Mouse (Mus musculus): ENCODE results near the gene D430019H16Rik. TPM values are rescaled to one million over a fixed set of nuclear protein-coding genes. Genes with fewer than 3 reads are reported as not detected.

The D430019H16Rik gene
- polyA plus RNA-seq (2015; fragmentation: Nextera tagmentation; extraction: Ambion mirVana) = 0.26 and 0.32 TPM in 2 replicates

DNA sequence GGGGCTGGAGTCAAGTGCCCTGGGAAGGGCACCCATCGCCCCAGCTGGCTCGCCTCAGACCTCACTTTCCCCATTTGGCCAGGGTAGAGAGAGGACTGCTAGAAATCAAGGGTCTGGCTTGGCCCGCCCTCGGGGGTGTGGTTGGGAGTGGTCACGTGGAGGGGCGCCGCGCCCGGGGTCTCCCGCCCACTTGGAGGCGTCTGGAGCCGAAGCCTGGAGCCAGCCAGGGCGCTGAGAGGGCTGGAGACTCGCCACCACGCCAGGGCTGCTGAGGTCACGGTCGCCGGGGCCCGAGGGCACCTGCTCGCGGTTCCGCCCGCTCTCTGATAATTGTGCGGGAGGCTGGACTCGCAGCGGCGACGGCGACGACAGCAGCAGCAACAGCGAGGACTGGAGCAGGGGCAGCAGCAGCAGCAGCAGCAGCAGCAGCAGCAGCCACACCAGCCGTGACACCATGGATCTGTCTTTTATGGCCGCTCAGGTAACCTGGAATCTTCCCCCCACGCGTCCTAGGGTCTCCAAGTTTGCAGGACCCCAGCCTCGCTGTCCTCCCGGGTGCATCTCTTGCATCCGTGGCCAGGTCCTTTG lies at the start of gene D430019H16Rik:
Gene D430019H16Rik (plus strand): TSS at position 187 of the 588 bp plus-strand sequence.
- Histone ChIP-seq H3K4me1 (ENCODE audit: control insufficient read depth, insufficient read depth, low read length) (peaks cover 8% of the 10 kb centered on the region), H3K4me2 (ENCODE audit: low read depth, low read length) (peak within 1 kb of the TSS; percentile 90), H3K27me3 (ENCODE audit: control insufficient read depth, insufficient read depth, low read length) (no peaks in the 10 kb centered on the region), H3K36me3 (ENCODE audit: control insufficient read depth, insufficient read depth) (no peaks in the 10 kb centered on the region), H3K9ac (ENCODE audit: low read length) (peak within 1 kb of the TSS; percentile 70), H3K9me3 (replicated peaks; ENCODE audit: control insufficient read depth, low read length) (no peaks in the 10 kb centered on the region), H3K4me3 (ENCODE audit: low read length) (peak within 1 kb of the TSS; percentile 62), H3K27ac (ENCODE audit: low read length) (no peak within 1 kb of the TSS)
- WGBS = under 1% methylated on average over 38 of the region's 38 CpGs
- ATAC-seq (replicated peaks; ENCODE audit: extremely low read depth, insufficient read depth, low FRiP score) = peak; percentile 87

DNA sequence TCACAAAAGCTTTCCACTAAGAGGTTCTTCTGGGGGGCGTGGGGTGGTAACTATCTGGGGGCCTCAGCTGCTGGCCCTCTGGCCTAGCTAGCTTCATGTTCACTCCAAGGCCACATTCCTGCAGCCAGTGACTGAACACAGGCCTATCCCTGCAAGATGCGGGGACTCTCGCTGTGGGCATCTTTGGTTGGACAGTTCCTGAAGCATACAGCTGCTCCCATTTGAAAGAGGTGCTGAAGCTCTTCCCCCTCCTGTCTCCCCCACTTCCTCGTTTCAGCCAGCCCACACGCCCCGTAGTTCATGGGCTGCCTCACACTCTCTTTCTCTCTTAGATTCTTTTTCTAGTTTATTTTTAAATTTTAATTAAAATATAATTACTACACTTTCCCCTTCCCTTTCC lies 47.6 kb upstream of the D430019H16Rik start:
- H3K4me3 ChIP-seq (ENCODE audit: low read length) = no peak overlapping the region
- ATAC-seq (replicated peaks; ENCODE audit: extremely low read depth, insufficient read depth, low FRiP score) = no peak
- 57% methylated on average over 6 of the region's 6 CpGs for WGBS

DNA sequence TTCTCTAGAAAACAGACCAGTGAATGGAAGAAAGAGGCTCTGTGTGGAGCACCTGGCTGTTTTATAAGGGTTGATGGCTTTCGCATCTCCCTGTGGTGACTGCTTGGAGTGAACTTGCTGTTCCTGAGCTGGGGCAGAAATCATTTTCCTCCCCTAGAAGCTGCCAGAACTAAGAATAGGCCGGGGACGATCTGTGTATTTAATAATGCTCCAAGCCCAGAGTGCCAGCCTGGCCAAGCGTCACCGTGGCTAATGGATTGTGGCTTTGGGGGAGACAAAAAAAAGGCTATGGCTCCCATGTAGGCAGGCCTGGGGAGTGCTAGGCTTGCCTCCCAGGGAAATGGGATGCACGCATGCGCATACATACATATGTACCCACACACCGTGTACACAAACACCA lies 39.7 kb upstream of the D430019H16Rik start:
- 81% methylated on average over 8 of the region's 8 CpGs for WGBS
- no peak for ATAC-seq (replicated peaks; ENCODE audit: extremely low read depth, insufficient read depth, low FRiP score)
- no peak overlapping the region for H3K9ac ChIP-seq (ENCODE audit: low read length)
- H3K4me3 ChIP-seq (ENCODE audit: low read length) = no peak overlapping the region
- no peak overlapping the region for H3K4me2 ChIP-seq (ENCODE audit: low read depth, low read length)
- H3K4me1 ChIP-seq (ENCODE audit: control insufficient read depth, insufficient read depth, low read length) = no peaks in the 10 kb centered on the region
- no peaks in the 10 kb centered on the region for H3K9me3 ChIP-seq (replicated peaks; ENCODE audit: control insufficient read depth, low read length)
- no peak overlapping the region for H3K27ac ChIP-seq (ENCODE audit: low read length)
- no peaks in the 10 kb centered on the region; the same call in 1 of the 2 replicates for H3K27me3 ChIP-seq (ENCODE audit: control insufficient read depth, insufficient read depth, low read length)
- no peaks in the 10 kb centered on the region for H3K36me3 ChIP-seq (ENCODE audit: control insufficient read depth, insufficient read depth)

More for the DNA sequence above, 47.6 kb upstream of the D430019H16Rik start:
- Histone ChIP-seq H3K4me2 (ENCODE audit: low read depth, low read length) (no peak overlapping the region), H3K9me3 (replicated peaks; ENCODE audit: control insufficient read depth, low read length) (no peaks in the 10 kb centered on the region), H3K36me3 (ENCODE audit: control insufficient read depth, insufficient read depth) (no peaks in the 10 kb centered on the region), H3K27me3 (ENCODE audit: control insufficient read depth, insufficient read depth, low read length) (no peaks in the 10 kb centered on the region; the same call in 1 of the 2 replicates), H3K9ac (ENCODE audit: low read length) (no peak overlapping the region), H3K27ac (ENCODE audit: low read length) (no peak overlapping the region), H3K4me1 (ENCODE audit: control insufficient read depth, insufficient read depth, low read length) (no peaks in the 10 kb centered on the region)

DNA sequence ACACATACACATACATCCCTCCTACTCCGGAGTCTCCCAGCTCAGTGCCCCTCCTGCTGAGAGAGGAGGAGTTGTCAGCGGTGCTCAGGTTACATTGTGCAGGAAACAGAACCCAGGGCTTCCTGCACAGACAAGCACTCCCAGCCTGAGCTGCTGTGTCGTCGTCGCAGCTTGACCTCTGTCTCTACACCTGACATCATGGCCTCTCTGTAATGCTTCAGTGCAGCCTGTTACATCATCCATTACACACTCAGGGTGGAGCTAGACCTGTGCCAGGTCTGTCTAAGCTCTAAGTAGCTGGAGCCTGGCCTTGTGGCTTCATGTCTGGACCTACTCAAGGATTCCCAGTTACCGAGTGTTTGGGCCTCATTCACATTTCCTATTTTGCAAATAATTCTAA lies 33.2 kb upstream of the D430019H16Rik start:
- Histone ChIP-seq H3K36me3 (ENCODE audit: control insufficient read depth, insufficient read depth) (no peaks in the 10 kb centered on the region), H3K4me3 (ENCODE audit: low read length) (no peak overlapping the region), H3K4me2 (ENCODE audit: low read depth, low read length) (no peak overlapping the region), H3K27me3 (ENCODE audit: control insufficient read depth, insufficient read depth, low read length) (no peaks in the 10 kb centered on the region; the same call in 1 of the 2 replicates), H3K9ac (ENCODE audit: low read length) (no peak overlapping the region), H3K4me1 (ENCODE audit: control insufficient read depth, insufficient read depth, low read length) (no peaks in the 10 kb centered on the region), H3K9me3 (replicated peaks; ENCODE audit: control insufficient read depth, low read length) (no peaks in the 10 kb centered on the region), H3K27ac (ENCODE audit: low read length) (no peak overlapping the region)
- no peak for ATAC-seq (replicated peaks; ENCODE audit: extremely low read depth, insufficient read depth, low FRiP score)
- WGBS = 33% methylated on average over 6 of the region's 6 CpGs

DNA sequence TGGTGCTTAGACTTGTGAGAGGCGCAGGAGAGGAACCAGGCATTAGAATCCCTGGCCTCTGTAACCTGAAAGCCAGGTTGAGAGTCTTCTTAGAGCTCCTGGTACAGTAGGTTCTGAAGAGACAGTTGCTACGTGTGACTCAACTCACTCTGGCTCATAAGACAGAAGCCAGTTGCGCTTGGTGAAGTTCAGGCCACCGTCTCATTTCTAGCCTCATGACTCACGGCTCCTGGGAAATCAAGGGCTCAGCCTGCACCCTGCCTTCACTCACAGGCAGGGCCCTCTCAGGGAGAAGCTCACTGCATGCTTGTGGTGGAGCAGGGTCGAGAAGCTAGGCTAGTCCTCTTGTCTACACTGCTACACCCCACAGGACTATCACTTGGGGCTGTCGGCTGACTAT lies 27.1 kb upstream of the D430019H16Rik start:
- WGBS = 51% methylated on average over 7 of the region's 7 CpGs
- ATAC-seq (replicated peaks; ENCODE audit: extremely low read depth, insufficient read depth, low FRiP score) = no peak

DNA sequence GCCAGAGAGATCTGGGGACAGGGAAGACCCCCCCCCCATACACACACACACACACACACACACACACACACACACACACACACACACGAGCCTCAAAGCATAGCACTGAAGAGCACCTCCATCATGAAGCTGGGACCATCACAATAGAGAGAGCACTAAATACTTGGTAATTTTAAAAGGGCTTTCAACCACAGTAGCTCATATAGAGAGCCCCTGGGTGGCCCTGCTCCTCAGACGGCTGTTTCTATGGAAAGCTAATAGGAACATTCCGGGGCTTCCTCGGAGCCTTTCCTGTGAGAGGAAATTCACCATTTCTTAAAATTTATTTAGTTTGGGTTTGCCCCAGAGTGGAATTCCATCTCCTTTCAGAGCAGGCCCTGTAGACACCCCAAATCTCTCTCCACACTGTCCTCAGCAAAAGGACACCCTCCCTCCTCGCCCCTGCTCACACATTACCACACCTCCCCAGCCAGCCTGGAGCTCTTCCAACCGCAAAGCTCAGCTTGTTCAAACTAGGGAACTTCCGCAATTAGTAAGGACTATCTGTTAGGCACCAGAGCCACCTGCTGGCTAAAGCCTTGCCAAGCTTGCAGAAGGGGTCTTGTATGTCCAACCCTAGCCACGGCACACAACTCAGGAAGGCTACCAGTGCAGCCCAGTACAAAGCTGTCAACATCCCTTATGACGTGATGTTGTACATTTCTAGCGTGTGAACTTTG lies 26.5 kb upstream of the D430019H16Rik start:
- peaks cover 9% of the 10 kb centered on the region for H3K27me3 ChIP-seq (ENCODE audit: control insufficient read depth, insufficient read depth, low read length)
- H3K4me3 ChIP-seq (ENCODE audit: low read length) = no peak overlapping the region
- peak overlapping the region; percentile 40 for H3K4me2 ChIP-seq (ENCODE audit: low read depth, low read length)
- peak; percentile 52; the same call in 1 of the 2 replicates for ATAC-seq (replicated peaks; ENCODE audit: extremely low read depth, insufficient read depth, low FRiP score)
- no peaks in the 10 kb centered on the region for H3K36me3 ChIP-seq (ENCODE audit: control insufficient read depth, insufficient read depth)
- 18% methylated on average over 10 of the region's 10 CpGs for WGBS
- H3K4me1 ChIP-seq (ENCODE audit: control insufficient read depth, insufficient read depth, low read length) = no peaks in the 10 kb centered on the region
- H3K27ac ChIP-seq (ENCODE audit: low read length) = no peak overlapping the region
- no peak overlapping the region for H3K9ac ChIP-seq (ENCODE audit: low read length)
- H3K9me3 ChIP-seq (replicated peaks; ENCODE audit: control insufficient read depth, low read length) = no peaks in the 10 kb centered on the region

More for the DNA sequence above, 27.1 kb upstream of the D430019H16Rik start:
- H3K27me3 ChIP-seq (ENCODE audit: control insufficient read depth, insufficient read depth, low read length) = peaks cover 9% of the 10 kb centered on the region
- H3K4me2 ChIP-seq (ENCODE audit: low read depth, low read length) = no peak overlapping the region
- H3K4me1 ChIP-seq (ENCODE audit: control insufficient read depth, insufficient read depth, low read length) = no peaks in the 10 kb centered on the region
- no peaks in the 10 kb centered on the region for H3K36me3 ChIP-seq (ENCODE audit: control insufficient read depth, insufficient read depth)
- H3K9me3 ChIP-seq (replicated peaks; ENCODE audit: control insufficient read depth, low read length) = no peaks in the 10 kb centered on the region
- no peak overlapping the region for H3K4me3 ChIP-seq (ENCODE audit: low read length)
- H3K9ac ChIP-seq (ENCODE audit: low read length) = no peak overlapping the region
- no peak overlapping the region for H3K27ac ChIP-seq (ENCODE audit: low read length)

DNA sequence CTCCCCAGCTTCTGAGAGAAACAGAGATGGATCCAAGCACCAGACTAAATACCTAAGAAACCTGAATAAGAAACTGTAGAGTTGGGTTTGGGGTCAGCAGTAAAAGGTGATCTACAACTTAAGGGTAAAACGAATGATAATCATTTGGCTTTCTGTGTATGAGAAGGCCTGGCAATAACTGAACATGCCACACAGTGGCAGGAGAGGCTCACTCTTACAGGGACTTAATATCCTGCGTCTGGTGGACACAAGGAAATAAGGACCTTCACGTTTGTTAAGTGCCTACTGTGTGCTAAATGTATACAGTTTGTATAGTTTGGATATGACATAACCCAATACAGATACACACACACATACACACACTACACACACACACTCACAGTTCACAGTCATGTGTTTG lies 21.8 kb upstream of the D430019H16Rik start:
- 36% methylated on average over 3 of the region's 3 CpGs for WGBS
- Histone ChIP-seq H3K4me2 (ENCODE audit: low read depth, low read length) (no peak overlapping the region), H3K36me3 (ENCODE audit: control insufficient read depth, insufficient read depth) (no peaks in the 10 kb centered on the region), H3K9me3 (replicated peaks; ENCODE audit: control insufficient read depth, low read length) (no peaks in the 10 kb centered on the region), H3K9ac (ENCODE audit: low read length) (no peak overlapping the region), H3K4me3 (ENCODE audit: low read length) (no peak overlapping the region), H3K27ac (ENCODE audit: low read length) (no peak overlapping the region), H3K27me3 (ENCODE audit: control insufficient read depth, insufficient read depth, low read length) (no peaks in the 10 kb centered on the region), H3K4me1 (ENCODE audit: control insufficient read depth, insufficient read depth, low read length) (no peaks in the 10 kb centered on the region)
- ATAC-seq (replicated peaks; ENCODE audit: extremely low read depth, insufficient read depth, low FRiP score) = no peak

DNA sequence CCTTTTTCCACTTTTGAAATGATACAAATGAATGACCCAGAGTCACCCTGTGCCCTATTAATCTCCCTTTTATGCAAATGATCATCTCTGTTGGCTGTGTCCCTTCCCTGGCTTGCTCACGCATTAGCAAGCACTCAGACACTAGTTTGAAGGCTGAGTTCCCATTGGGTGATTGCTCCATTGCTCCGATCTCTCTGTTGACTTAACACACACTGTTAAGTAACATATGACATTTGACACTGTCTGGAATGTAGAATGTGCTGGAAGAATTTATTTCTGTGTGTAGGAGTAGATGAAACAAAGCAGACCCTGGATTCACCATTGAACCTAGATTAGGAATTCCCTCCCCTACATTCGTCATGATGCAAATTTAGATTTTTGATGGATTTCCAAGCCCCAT lies 20.8 kb upstream of the D430019H16Rik start:
- no peak overlapping the region for H3K9ac ChIP-seq (ENCODE audit: low read length)
- H3K4me1 ChIP-seq (ENCODE audit: control insufficient read depth, insufficient read depth, low read length) = no peaks in the 10 kb centered on the region
- no peak for ATAC-seq (replicated peaks; ENCODE audit: extremely low read depth, insufficient read depth, low FRiP score)
- no peaks in the 10 kb centered on the region for H3K9me3 ChIP-seq (replicated peaks; ENCODE audit: control insufficient read depth, low read length)
- no peaks in the 10 kb centered on the region for H3K27me3 ChIP-seq (ENCODE audit: control insufficient read depth, insufficient read depth, low read length)
- H3K36me3 ChIP-seq (ENCODE audit: control insufficient read depth, insufficient read depth) = no peaks in the 10 kb centered on the region
- H3K4me3 ChIP-seq (ENCODE audit: low read length) = no peak overlapping the region
- no peak overlapping the region for H3K4me2 ChIP-seq (ENCODE audit: low read depth, low read length)
- WGBS = 47% methylated on average over 3 of the region's 3 CpGs
- H3K27ac ChIP-seq (ENCODE audit: low read length) = no peak overlapping the region

DNA sequence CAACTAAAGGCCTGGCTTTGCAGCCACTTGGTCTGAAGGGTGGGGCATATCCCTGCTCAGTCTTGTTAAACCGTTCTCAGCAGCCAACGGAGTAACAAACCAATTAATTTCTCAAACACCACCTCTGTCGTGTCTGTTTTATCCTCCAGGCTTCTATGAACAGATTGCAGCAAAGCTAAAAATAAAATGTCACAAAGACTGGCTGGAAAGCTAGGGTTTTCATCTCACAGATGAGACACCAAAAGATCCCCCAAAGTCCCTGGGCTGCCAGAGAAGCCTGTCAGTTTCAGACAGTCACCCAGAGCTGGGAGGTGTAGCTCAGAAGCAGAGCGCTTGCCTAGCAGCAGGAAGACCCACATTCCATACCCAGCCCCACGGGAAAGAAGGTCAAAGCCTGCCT lies 15.4 kb upstream of the D430019H16Rik start:
- Histone ChIP-seq H3K27me3 (ENCODE audit: control insufficient read depth, insufficient read depth, low read length) (no peaks in the 10 kb centered on the region), H3K9ac (ENCODE audit: low read length) (no peak overlapping the region), H3K9me3 (replicated peaks; ENCODE audit: control insufficient read depth, low read length) (0 out of 2 replicates have a peak, but pooled peaks cover 3% of the 10 kb centered on the region), H3K27ac (ENCODE audit: low read length) (no peak overlapping the region), H3K36me3 (ENCODE audit: control insufficient read depth, insufficient read depth) (no peaks in the 10 kb centered on the region), H3K4me2 (ENCODE audit: low read depth, low read length) (no peak overlapping the region), H3K4me1 (ENCODE audit: control insufficient read depth, insufficient read depth, low read length) (no peaks in the 10 kb centered on the region), H3K4me3 (ENCODE audit: low read length) (no peak overlapping the region)
- ATAC-seq (replicated peaks; ENCODE audit: extremely low read depth, insufficient read depth, low FRiP score) = no peak
- 42% methylated on average over 5 of the region's 5 CpGs for WGBS
